Mouse (Mus musculus): ENCODE data around the gene Ank3.
A peak's percentile ranks its signal among the peaks of the same experiment; 100 is the strongest.
"Not testable (repeated sequence)": the region's sequence is repeated elsewhere in the genome, so short reads cannot be mapped to it uniquely, and the experiment has no call there.

Ank3 gene

GRCm38 (mm10) chr10:69398763-69399590 lies at the start of gene Ank3:
Gene Ank3, plus strand, starts transcription at chr10:69398773.
- DNase-seq (ENCODE audit: low read depth, low spot score), result no peak

- DNase-seq (ENCODE audit: low read depth, low spot score), result no peak
These were observed 47.3 kb upstream of the Ank3 start for GRCm38 (mm10) chr10:69351071-69351841.

GRCm38 (mm10) chr10:69351842-69352211 lies 46.7 kb upstream of the Ank3 start:
- no peak for DNase-seq (ENCODE audit: low read depth, low spot score)

DNA sequence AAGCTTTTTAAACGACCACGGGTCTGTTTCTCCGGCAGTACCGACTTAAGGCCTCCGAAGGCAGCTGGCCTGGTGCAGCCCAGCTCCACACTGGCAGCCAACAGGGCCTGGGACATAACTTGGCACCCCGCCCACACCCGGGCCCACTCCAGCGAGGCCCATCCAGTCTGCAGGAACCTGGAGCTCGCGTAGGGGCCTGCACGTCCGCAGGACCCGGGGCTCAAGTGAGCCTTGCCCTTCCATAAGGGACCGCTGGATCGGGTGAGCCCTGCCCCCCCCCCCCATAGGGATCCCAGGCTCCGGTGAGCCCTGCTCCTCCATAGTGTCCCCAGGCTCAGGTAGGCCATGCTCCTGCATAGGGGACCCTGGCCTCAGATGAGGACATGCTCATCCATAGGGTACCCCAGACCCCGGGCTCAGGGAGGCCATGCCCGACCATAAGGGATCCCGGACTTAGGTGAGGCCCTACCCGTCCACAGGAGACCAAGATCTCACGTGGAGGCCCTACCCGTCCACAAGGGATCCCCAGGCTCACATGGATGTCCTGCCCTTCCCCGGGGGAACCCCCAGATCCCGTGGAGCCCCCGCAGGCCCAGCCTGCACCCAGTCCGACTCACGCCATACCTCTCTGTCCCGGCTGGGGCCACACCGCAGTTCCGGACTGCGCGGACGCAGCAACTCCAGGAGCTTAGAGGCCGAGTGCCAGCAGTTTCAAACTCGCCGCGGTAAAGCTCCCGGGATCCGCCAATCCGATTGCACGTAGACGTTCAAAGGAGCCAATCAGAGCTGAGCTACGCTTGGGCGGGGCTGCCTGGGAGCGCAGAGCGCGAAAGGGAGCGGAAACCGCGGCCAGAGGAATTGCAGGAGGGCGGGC lies 46.1 kb upstream of the Ank3 start, which contains the start of gene Cdk1:
TSS of gene Cdk1 (minus strand) at position 727 of the 874 bp plus-strand sequence.
- DNase-seq (ENCODE audit: low read depth, low spot score), result peak; percentile 95

DNA sequence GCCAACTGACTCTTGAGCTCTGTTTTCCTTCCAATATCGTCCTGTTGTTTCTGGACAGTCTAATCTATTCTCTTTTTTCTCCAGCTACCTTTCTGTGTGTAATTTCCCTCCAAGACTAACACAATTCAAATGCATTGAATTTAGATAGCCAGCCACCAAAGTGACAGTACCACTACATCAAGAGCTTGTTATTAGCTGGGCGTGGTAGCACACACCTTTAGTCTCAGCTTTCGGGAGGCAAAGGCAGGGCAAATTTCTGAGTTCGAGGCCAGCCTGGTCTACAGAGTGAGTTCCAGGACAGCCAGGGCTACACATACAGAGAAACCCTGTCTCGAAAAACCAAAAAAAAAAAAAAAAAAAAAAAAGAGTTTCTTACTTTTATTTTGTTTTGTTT lies 45.5 kb upstream of the Ank3 start:
- not testable (repeated sequence) for DNase-seq (ENCODE audit: low read depth, low spot score)

DNA sequence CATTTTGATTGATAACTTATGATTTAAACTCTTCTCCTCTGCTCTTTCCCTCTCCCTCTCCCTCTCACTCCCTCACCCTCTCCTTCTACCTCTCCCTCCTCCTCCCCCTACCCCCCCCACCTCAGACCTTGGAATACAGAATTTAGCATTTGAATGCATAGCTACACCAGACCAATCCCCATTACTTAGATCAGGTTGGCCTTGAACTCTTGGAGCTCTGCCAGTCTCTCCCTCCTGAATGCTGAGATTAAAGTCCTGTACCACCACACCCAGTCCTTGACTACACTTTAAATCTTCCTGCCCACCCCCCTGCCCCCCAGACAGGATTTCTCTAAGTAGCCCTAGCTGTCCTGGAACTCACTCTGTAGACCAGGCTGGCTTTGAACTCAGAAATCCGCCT lies 38.9 kb upstream of the Ank3 start:
- DNase-seq (ENCODE audit: low read depth, low spot score), result no peak

- DNase-seq (ENCODE audit: low read depth, low spot score), result no peak
These were observed 32.4 kb upstream of the Ank3 start for GRCm38 (mm10) chr10:69366208-69366607.

GRCm38 (mm10) chr10:69366877-69367387 lies 31.6 kb upstream of the Ank3 start:
- DNase-seq (ENCODE audit: low read depth, low spot score), result no peak

GRCm38 (mm10) chr10:69369321-69369720 lies 29.3 kb upstream of the Ank3 start:
- no peak for DNase-seq (ENCODE audit: low read depth, low spot score)

DNA sequence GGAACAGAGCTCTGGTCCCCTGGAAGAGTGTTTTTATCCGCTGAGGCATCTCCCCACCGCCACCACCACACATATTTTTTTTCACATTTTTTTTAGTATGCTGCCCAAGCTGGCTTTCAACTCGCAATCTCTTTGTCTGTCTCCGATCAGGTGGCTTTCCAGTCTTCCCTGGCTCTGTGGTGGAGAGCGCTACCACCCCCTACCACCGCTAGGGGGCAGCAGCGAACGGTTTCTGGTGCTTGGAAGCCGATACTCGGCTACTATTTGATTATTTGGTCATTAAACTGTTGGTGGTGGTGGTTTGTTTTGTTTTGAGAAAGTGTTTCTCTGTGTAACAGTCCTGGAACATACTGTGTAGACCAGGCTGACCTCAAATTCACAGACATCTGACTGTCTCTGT lies 27.1 kb upstream of the Ank3 start:
- no peak for DNase-seq (ENCODE audit: low read depth, low spot score)

DNA sequence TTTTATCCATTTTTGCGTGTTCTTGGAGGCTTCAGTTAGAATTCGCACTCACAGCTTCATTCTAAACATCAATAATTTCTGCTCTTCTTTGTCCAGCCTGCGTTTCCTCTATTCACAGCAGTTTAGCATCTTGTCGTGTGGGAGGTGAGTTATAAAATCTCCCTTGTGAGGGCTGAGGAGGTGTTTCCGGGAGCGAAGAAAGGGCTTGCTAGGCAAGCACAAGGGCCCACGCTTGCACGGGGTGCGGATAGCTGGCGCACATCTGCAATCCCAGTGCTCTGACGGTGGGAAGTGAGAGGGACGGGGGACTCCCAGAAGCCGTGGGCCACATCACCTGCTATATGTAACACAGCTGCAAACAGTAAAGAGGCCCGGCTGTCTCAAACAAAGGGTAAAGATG lies 26.5 kb upstream of the Ank3 start:
- DNase-seq (ENCODE audit: low read depth, low spot score), result no peak

GRCm38 (mm10) chr10:69373796-69374550 lies 24.6 kb upstream of the Ank3 start:
- no peak for DNase-seq (ENCODE audit: low read depth, low spot score)

DNA sequence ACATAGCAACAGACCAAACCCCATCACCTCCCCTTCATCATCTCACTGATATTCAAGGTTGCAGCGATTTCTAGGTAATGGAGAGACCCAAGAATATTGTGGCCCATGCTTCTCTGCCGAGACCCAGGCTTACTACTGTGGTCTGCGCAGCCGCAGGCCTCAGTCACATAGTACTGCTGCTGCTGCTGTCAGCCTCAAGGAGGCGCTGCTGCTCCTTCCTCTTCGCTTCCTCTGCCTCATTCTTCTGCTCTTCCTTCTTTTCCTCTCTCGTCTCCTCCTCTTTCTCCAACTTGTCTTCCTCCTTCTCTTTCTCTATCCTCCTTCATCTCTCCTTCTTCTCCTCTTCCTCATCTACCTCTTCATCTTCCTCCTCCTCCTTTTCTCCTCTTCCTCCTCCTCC lies 23.4 kb upstream of the Ank3 start:
- no peak for DNase-seq (ENCODE audit: low read depth, low spot score)

GRCm38 (mm10) chr10:69383186-69383585 lies 15.4 kb upstream of the Ank3 start:
- DNase-seq (ENCODE audit: low read depth, low spot score), result no peak

DNA sequence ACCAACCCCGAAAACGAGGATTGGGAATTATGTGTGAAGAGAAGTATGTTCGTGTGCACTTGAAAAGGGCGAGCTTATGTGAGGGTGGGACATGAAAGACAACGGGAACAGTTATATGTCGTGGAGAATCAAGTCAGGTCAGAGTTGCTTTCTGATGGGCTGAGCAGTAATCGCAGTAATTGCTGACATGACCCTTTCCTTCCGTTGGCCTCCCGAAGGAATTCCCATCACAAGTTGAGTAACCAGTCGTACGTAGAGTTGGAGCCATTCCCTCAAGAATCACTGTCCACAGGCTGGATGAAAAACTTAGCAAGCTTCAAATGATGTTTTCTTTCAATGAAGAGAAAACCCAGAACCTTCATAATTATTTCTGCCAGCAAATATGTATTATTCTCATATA lies 13.9 kb upstream of the Ank3 start:
- DNase-seq (ENCODE audit: low read depth, low spot score), result no peak

DNA sequence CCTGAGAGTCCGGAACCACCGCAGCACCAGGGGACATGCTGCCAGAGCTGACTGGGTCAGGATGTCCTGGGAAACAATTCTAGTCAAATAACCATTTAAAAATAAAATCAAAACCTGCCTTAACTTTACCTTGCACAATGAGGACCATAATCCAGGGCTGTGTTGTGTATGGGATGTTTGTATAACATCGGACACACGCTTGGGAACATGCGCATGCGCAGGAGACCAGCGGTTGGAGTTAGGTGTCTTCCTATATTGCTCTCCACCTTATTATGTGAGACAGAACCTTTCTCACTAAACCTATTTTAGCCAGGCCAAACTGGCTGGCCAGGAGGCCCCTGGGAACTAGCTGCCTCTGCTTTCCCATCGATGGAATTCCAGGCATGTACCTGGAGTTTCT lies 13.4 kb upstream of the Ank3 start:
- no peak for DNase-seq (ENCODE audit: low read depth, low spot score)

GRCm38 (mm10) chr10:69386767-69387166 lies 11.8 kb upstream of the Ank3 start:
- no peak for DNase-seq (ENCODE audit: low read depth, low spot score)

- DNase-seq (ENCODE audit: low read depth, low spot score), result no peak
These were observed 9.1 kb upstream of the Ank3 start for GRCm38 (mm10) chr10:69389511-69389910.

GRCm38 (mm10) chr10:69398197-69398762 lies 293 bp upstream of the Ank3 start:
- no peak for DNase-seq (ENCODE audit: low read depth, low spot score)

DNA sequence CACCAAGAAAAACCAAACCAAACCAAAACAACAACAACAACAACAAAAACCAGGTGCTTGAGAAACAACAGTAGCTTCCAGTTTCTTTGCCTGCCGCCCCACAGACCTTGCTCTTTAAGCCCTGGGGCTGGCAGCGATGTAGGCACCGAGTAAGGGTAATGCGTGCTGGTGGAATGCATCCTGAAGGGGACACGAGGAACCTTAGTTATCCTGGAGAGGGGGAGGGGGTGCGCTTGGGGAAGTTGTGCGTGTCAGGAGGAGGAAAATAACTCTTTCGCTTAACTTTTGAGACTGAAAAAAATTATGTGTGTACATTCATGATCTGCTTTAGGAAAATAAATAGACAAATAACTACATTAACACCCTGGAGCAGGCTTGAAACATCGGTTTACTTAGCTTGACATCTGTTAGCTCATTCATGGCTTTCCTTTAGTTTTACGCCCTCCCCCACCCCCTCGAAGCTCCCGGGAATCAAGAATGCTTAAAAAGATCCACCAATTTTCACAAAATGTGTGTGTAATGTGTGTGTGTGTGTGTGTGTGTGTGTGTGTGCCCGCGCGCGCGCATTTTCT lies 1.3 kb downstream of the Ank3 start:
- no peak for DNase-seq (ENCODE audit: low read depth, low spot score)

All from WW6 (cell line).